Mouse (Mus musculus) thymus, adult 2 months (tissue): ENCODE data around the gene Col24a1. TPM values are rescaled to one million over a fixed set of nuclear protein-coding genes. Genes with fewer than 3 reads are reported as not detected.
A peak's percentile ranks its signal among the peaks of the same experiment; 100 is the strongest.

Experiments
- DNase-seq: peaks from one replicate; pipeline ENCODE4 v3.0.0; 2021
- H3K27ac ChIP-seq: fragments of 200-500 bp; 2 replicates; pipeline ENCODE4 v1.5.1; 2012; ENCODE audit warnings: low read length, control low read depth; ENCODE audit not compliant: control insufficient read depth, insufficient read depth
- H3K27me3 ChIP-seq: fragments of 200-500 bp; 2 replicates; pipeline ENCODE4 v1.6.1; 2012; ENCODE audit warnings: mild to moderate bottlenecking, low read length, moderate library complexity, mixed read lengths; ENCODE audit not compliant: control insufficient read depth, insufficient read depth
- H3K36me3 ChIP-seq: fragments of 200-500 bp; 2 replicates; pipeline ENCODE4 v1.6.1; 2012; ENCODE audit warnings: mild to moderate bottlenecking, low read length, moderate library complexity; ENCODE audit not compliant: control insufficient read depth, insufficient read depth
- H3K4me1 ChIP-seq: fragments of 200-500 bp; replicated peaks from 2 replicates; pipeline ENCODE4 v1.6.1; 2012; ENCODE audit warnings: low read length; ENCODE audit not compliant: control insufficient read depth, insufficient read depth
- H3K4me3 ChIP-seq: fragments of 200-500 bp; 2 replicates; pipeline ENCODE4 v1.5.1; 2012; ENCODE audit warnings: mild to moderate bottlenecking, low read length, control low read depth, moderate library complexity; ENCODE audit not compliant: control insufficient read depth, insufficient read depth
- CTCF ChIP-seq: fragments of 200-500 bp; IDR thresholded peaks from 2 replicates; pipeline ENCODE4 v1.5.1; 2012; ENCODE audit warnings: mild to moderate bottlenecking, control low read depth, low read length, moderate library complexity, borderline replicate concordance; ENCODE audit not compliant: control insufficient read depth, poor library complexity, insufficient read depth; ENCODE audit errors: extremely low read depth
- POLR2A ChIP-seq: fragments of 200-500 bp; IDR thresholded peaks from 2 replicates; pipeline ENCODE4 v1.6.1; 2012; ENCODE audit warnings: mild to moderate bottlenecking, low read length, control low read depth, moderate library complexity; ENCODE audit not compliant: control insufficient read depth, poor library complexity, insufficient read depth; ENCODE audit errors: extremely low read depth
- WGBS: fragments of 180-500 bp; shearing (Covaris S2); methylation state at CpG from one replicate; pipeline ENCODE4 v1.1.7; 2018; 5-methylcytosine and 5-hydroxymethylcytosine counted together
- polyA plus RNA-seq: library from polyadenylated mRNA; depleted of rRNA; stranded (reverse); fragments of >200 nt; gene quantifications from 2 replicates; pipeline ENCODE4 v1.2.3, GENCODE M21; 2012

Col24a1 gene
- polyA plus RNA-seq, 1 experiment = 0.08 TPM

DNA sequence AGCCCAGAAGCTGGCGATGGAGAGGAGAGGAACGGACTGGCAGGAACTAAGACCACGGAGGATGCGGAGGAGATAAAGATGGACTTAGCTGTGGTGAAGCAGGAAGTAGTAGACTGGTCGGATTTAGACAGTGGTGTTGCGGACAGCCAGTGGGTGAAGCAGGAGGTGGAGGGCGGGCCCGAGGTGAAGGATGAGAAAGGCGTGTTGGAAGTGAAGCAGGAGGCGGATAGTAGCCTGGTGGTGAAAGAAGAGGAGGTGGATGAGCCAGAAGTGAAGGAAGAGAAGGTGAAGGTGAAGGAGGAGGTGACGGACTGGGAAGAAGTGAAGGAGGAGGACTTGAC, 284.2 kb downstream of the Col24a1 start:
- no peak overlapping the region for H3K27ac ChIP-seq
- H3K27me3 ChIP-seq = no peaks in the 10 kb centered on the region
- 3% methylated on average over 11 of the region's 11 CpGs for WGBS

DNA sequence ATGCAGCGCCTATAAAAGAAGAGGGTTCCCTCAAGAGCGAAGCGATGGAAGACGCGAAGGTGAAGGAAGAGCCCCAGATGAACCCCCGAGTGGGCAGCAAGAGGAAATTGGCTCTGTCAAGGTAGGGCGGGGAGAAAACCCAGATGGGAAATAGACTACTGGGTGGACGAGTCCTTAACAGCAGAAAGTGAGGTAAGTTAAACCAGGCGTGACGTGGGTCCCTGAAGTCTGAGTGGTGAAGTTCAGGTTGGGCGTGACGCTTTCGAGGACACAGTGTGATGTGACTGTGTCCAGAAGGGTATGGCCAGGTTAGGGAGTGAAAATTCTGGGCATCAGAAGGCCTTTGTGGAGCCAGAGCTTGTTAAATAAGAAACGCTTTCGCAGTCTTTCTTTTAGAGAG, 284.6 kb downstream of the Col24a1 start:
- H3K27me3 ChIP-seq = no peaks in the 10 kb centered on the region
- no peak overlapping the region for H3K27ac ChIP-seq
- no peaks in the 10 kb centered on the region for H3K36me3 ChIP-seq
- TF ChIP-seq POLR2A (no peak), CTCF (no peak)
- WGBS = 47% methylated on average over 15 of the region's 15 CpGs
- H3K4me1 ChIP-seq = peaks cover 8% of the 10 kb centered on the region
- DNase-seq = no peak
- peak overlapping the region; percentile 84 for H3K4me3 ChIP-seq

More for the DNA sequence above, 284.2 kb downstream of the Col24a1 start:
- H3K4me1 ChIP-seq = peaks cover 8% of the 10 kb centered on the region
- TF ChIP-seq CTCF = no peak
- no peak for TF ChIP-seq POLR2A
- H3K36me3 ChIP-seq = no peaks in the 10 kb centered on the region
- DNase-seq = no peak
- peak overlapping the region; percentile 84 for H3K4me3 ChIP-seq

DNA sequence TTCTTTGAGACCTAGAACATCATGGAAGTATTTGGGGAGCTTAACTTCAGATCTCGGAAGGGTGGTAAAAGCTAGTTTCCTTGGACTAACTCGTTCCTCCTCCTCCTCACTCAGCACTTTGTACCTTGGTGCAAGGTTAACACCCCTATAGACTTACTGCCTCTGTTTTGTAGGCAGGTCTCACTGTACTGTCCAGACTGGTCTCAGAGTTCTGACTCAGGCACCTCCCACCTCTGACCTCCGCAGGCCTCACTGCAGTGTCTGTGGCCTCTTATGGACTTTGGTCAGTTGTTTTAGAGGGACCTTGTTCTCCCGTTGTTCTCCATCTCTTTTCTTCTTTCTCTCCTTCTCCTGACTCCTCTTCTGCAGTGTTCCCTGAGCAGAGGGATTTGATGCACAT, 290.8 kb downstream of the Col24a1 start:
- no peaks in the 10 kb centered on the region for H3K27me3 ChIP-seq
- H3K27ac ChIP-seq = no peak overlapping the region
- H3K36me3 ChIP-seq = 0 out of 2 replicates have a peak, but pooled peaks cover 3% of the 10 kb centered on the region
- H3K4me3 ChIP-seq = no peak overlapping the region
- TF ChIP-seq POLR2A (no peak), CTCF (no peak)
- 89% methylated on average over 4 of the region's 4 CpGs for WGBS
- DNase-seq = no peak
- H3K4me1 ChIP-seq = no peaks in the 10 kb centered on the region

DNA sequence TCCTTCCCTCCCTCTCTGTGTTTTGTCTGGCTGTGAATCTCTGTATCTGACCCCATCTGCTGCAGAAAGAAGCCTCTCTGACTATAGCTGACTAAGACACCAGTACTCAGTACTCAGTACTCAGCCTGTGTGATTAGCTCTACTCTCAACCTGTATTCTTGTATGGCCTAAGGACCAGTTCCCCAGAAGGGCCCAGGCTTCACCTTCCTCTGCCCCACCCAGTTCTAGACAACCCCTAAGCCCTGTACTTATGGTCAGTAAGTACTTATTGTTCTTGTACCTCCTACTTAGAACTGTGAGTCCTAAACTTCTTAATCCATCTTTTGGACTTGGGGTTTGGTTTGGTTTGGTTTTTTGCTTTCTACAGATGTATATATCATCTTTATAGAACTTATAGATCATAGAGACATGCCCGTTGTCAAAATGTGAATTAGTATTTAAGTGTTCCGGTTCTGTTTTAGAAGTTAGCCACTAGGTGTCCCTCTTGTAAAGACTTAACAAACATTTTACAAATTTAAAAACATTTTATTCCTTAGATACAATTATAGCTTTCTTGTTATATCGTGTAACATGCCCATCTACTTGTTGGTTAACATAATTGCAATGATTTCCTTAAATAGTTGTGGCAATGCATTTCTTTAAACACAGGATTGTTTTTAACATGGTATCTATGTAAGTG, 291.4 kb downstream of the Col24a1 start:
- H3K36me3 ChIP-seq = 0 out of 2 replicates have a peak, but pooled peaks cover 3% of the 10 kb centered on the region
- no peak for DNase-seq
- no peak overlapping the region for H3K27ac ChIP-seq
- WGBS = 53% methylated on average over 3 of the region's 3 CpGs
- no peaks in the 10 kb centered on the region for H3K27me3 ChIP-seq
- TF ChIP-seq POLR2A (no peak), CTCF (no peak)
- no peaks in the 10 kb centered on the region for H3K4me1 ChIP-seq
- H3K4me3 ChIP-seq = no peak overlapping the region

DNA sequence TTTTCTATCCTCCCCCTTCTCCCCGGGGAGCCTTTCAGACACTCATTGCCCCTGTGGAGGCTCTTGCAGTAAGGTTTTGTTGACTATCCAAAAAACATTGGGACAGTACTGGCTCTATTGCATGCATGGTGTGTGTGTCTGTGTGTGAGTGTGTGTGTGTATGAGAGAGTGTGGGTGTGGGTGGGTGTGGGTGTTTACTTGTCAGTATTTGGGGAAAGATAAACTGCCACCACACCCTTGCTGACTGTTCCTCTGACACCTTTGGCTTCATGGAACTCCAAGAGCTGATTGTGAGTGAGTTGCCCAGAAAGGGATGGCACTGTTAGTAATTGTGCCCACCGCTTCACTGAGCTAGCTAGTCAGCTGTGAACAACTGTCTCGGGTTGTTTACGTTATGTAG, 298.3 kb downstream of the Col24a1 start:
- Histone ChIP-seq H3K36me3 (no peaks in the 10 kb centered on the region), H3K4me1 (no peaks in the 10 kb centered on the region), H3K27ac (no peak overlapping the region), H3K27me3 (no peaks in the 10 kb centered on the region), H3K4me3 (no peak overlapping the region)
- DNase-seq = no peak
- WGBS = 95% methylated on average over 4 of the region's 4 CpGs
- TF ChIP-seq CTCF (no peak), POLR2A (no peak)

DNA sequence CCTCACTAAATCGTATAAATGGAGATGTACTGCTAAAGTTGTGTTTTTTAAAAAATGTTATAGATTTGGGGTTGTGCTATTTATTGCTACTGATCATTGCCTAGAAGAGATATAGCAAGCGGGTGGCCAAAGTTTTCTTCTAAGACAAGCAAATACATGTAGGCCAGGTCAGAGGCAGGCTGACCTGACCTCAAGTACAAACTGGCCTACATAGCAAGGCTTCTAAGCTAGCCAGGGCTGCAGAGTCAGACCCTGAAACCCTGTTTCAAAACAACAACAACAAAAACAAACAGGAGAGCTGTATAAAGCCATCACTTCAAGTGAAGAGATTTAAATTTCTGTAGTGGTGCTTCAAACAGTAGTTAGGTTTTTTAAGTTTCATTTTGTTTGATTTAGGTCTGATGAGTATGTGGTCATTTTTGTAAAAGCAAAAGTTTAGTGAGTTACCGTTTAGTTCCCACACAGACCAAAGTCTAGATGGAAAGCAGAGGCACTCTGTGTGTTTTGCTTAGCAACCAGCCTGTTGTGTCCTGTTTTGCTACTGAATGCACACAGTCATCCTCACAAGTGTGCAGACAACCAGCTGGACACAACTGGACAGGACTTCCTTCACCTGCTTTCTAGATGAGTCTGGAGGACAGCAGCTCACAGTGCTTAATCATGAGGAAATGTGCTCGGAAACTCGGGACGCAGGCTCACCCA, 299.7 kb downstream of the Col24a1 start:
- no peak overlapping the region for H3K4me3 ChIP-seq
- no peak for TF ChIP-seq CTCF
- no peak for TF ChIP-seq POLR2A
- no peaks in the 10 kb centered on the region for H3K36me3 ChIP-seq
- DNase-seq = no peak
- H3K4me1 ChIP-seq = no peaks in the 10 kb centered on the region
- H3K27ac ChIP-seq = no peak overlapping the region
- 97% methylated on average over 6 of the region's 6 CpGs for WGBS
- no peaks in the 10 kb centered on the region for H3K27me3 ChIP-seq

DNA sequence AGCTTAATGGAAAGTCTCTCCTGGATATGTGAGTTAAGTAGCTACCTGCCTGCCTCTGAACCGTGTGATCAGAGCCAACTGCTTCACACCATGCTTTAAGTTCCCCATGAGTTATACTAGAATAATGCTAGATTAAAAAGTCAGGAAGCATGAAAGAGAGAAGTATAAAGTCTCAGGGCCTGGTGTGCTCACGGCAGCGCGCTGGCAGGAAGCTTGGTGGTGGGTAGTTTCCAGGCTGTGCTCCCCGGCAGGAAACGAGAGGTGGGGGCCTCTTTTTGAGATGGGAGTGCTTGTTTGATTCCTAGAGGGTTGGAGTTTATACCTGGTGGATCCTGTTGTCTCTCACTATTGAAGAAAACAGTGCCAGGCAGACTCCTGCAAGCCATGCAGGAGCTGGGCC, 303.1 kb downstream of the Col24a1 start:
- 21% methylated on average over 6 of the region's 6 CpGs for WGBS
- no peaks in the 10 kb centered on the region for H3K36me3 ChIP-seq
- no peak for DNase-seq
- H3K27ac ChIP-seq = no peak overlapping the region
- H3K4me1 ChIP-seq = no peaks in the 10 kb centered on the region
- no peak overlapping the region for H3K4me3 ChIP-seq
- no peaks in the 10 kb centered on the region for H3K27me3 ChIP-seq
- TF ChIP-seq CTCF (no peak), POLR2A (no peak)
